Mouse (Mus musculus): ENCODE measurements around the gene Dst. TPM values are rescaled to one million over a fixed set of nuclear protein-coding genes. Genes with fewer than 3 reads are reported as not detected.

Gene Dst
- polyA plus RNA-seq, 1 experiment from 2014 or later, result 15.6 TPM

- no peak overlapping the region for H3K4me3 ChIP-seq (ENCODE audit: low read depth, low read length)
- no peaks in the 10 kb centered on the region for H3K4me1 ChIP-seq (ENCODE audit: insufficient read depth)
- TF ChIP-seq CTCF (IDR thresholded peaks at IDR 0.05; ENCODE audit: low read depth), result no peak
- peaks cover 11% of the 10 kb centered on the region; the same call in 1 of the 2 replicates for H3K36me3 ChIP-seq (ENCODE audit: insufficient read depth)
- WGBS, result 87% methylated on average over 8 of the region's 8 CpGs
- H3K27ac ChIP-seq (ENCODE audit: low read depth), result no peak overlapping the region
- H3K4me2 ChIP-seq, result no peak overlapping the region
- no peak overlapping the region for H3K9ac ChIP-seq
- no peaks in the 10 kb centered on the region for H3K9me3 ChIP-seq (ENCODE audit: low read depth, low read length)
- H3K27me3 ChIP-seq (ENCODE audit: insufficient read depth, low read length), result no peaks in the 10 kb centered on the region
- no peak for ATAC-seq (ENCODE audit: insufficient read depth)
- no peak for DNase-seq
Measured at GRCm38 (mm10) chr1:34288181-34288580, 380.2 kb downstream of the Dst start.

DNA sequence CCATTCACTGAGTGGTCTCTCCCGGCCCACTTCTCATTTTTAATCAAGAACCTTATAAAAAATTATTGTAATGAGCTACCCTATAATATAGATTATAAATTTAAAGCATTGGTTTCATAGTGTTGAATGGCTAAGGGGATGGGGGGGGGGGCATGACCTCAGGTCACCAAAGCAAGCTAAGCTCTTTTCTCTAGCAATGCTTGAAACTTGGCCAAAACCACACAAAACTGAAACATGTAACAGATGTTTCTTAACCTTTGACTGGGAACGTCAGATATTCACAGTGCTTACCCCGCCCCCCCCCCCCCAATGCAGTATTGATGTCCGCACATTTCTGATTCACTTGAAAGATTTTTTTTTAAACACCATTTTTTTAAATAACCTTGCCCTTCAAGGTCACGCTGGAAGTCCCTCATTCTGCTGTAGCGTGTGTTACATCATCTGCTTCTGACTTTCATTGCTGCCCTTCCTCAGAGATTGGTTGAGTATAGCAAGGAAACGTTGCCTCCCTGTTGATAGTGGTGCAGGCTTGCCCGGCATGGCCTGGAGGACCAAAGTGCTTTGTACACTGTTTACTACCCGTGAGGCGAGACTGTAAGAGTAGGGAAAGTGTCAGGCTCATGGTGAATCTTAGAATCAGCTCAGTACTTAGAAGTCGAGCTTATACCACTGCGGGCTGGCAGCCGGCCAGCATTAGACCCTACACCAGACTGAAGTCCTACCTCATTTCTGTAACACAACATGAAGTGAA, 380.9 kb downstream of the Dst start:
- Histone ChIP-seq H3K27me3 (ENCODE audit: insufficient read depth, low read length) (no peaks in the 10 kb centered on the region), H3K4me3 (ENCODE audit: low read depth, low read length) (no peak overlapping the region), H3K27ac (ENCODE audit: low read depth) (peak overlapping the region; percentile 69; the same call in 1 of the 2 replicates), H3K9ac (no peak overlapping the region), H3K4me1 (ENCODE audit: insufficient read depth) (no peaks in the 10 kb centered on the region), H3K4me2 (peak overlapping the region; percentile 18; the same call in 1 of the 2 replicates), H3K9me3 (ENCODE audit: low read depth, low read length) (no peaks in the 10 kb centered on the region), H3K36me3 (ENCODE audit: insufficient read depth) (peaks cover 11% of the 10 kb centered on the region; the same call in 1 of the 2 replicates)
- DNase-seq, result peak; percentile 75
- 56% methylated on average over 13 of the region's 13 CpGs for WGBS
- no peak for TF ChIP-seq CTCF (IDR thresholded peaks at IDR 0.05; ENCODE audit: low read depth)
- peak; percentile 73 for ATAC-seq (ENCODE audit: insufficient read depth)

GRCm38 (mm10) chr1:34289472-34289748, 381.4 kb downstream of the Dst start:
- H3K4me3 ChIP-seq (ENCODE audit: low read depth, low read length), result no peak overlapping the region
- ATAC-seq (ENCODE audit: insufficient read depth), result peak; percentile 51; the same call in 1 of the 2 replicates
- no peaks in the 10 kb centered on the region for H3K9me3 ChIP-seq (ENCODE audit: low read depth, low read length)
- DNase-seq, result no peak
- H3K4me1 ChIP-seq (ENCODE audit: insufficient read depth), result no peaks in the 10 kb centered on the region
- no peaks in the 10 kb centered on the region for H3K27me3 ChIP-seq (ENCODE audit: insufficient read depth, low read length)
- WGBS, result 55% methylated on average over 14 of the region's 14 CpGs
- peak overlapping the region; percentile 18; the same call in 1 of the 2 replicates for H3K4me2 ChIP-seq
- H3K27ac ChIP-seq (ENCODE audit: low read depth), result peak overlapping the region; percentile 69; the same call in 1 of the 2 replicates
- H3K9ac ChIP-seq, result no peak overlapping the region
- TF ChIP-seq CTCF (IDR thresholded peaks at IDR 0.05; ENCODE audit: low read depth), result no peak
- peaks cover 11% of the 10 kb centered on the region; the same call in 1 of the 2 replicates for H3K36me3 ChIP-seq (ENCODE audit: insufficient read depth)

DNA sequence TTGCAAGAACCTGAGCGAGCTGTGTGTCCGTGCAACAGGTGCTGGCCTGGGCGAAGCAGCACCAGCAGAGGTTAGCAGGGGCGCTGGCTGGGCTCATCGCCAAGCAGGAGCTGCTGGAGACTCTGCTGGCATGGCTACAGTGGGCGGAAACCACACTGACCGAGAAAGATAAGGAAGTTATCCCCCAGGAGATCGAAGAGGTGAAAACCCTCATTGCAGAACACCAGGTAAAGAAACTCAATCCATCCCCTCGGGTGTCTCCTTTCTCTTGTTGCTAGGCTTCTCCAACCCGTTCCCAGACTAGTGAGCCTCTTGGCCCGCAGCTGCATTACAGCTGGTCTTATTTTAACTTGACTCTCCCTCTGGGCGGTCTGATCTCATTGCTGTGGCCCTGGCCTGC, 382.3 kb downstream of the Dst start:
- Histone ChIP-seq H3K9ac (no peak overlapping the region), H3K27me3 (ENCODE audit: insufficient read depth, low read length) (no peaks in the 10 kb centered on the region), H3K36me3 (ENCODE audit: insufficient read depth) (peaks cover 17% of the 10 kb centered on the region; the same call in 1 of the 2 replicates), H3K9me3 (ENCODE audit: low read depth, low read length) (no peaks in the 10 kb centered on the region), H3K4me2 (no peak overlapping the region), H3K4me3 (ENCODE audit: low read depth, low read length) (no peak overlapping the region), H3K4me1 (ENCODE audit: insufficient read depth) (no peaks in the 10 kb centered on the region), H3K27ac (ENCODE audit: low read depth) (no peak overlapping the region)
- no peak for TF ChIP-seq CTCF (IDR thresholded peaks at IDR 0.05; ENCODE audit: low read depth)
- no peak for DNase-seq
- ATAC-seq (ENCODE audit: insufficient read depth), result no peak
- 84% methylated on average over 12 of the region's 12 CpGs for WGBS

DNA sequence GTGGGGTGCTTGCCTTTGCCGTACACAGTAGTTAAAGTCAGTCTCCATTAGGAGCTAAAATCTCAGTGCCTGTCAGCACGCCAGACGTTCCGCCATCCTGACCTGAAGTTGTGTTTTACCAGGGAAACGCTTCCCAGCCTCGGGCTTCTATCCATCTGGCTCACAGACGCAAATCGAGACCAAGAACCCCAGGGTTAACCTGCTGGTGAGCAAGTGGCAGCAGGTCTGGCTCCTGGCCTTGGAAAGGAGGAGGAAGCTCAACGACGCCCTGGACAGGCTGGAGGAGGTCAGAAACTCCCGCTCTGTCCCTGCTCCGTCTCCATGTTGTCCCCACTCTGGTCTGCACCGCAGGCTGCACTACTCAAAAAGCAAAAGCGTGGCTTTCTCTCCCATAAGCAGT, 385.2 kb downstream of the Dst start:
- Histone ChIP-seq H3K27ac (ENCODE audit: low read depth) (no peak overlapping the region), H3K4me2 (no peak overlapping the region), H3K4me1 (ENCODE audit: insufficient read depth) (0 out of 2 replicates have a peak, but pooled peaks cover 3% of the 10 kb centered on the region), H3K27me3 (ENCODE audit: insufficient read depth, low read length) (no peaks in the 10 kb centered on the region), H3K36me3 (ENCODE audit: insufficient read depth) (peaks cover 18% of the 10 kb centered on the region; the same call in 1 of the 2 replicates), H3K9me3 (ENCODE audit: low read depth, low read length) (no peaks in the 10 kb centered on the region), H3K4me3 (ENCODE audit: low read depth, low read length) (no peak overlapping the region), H3K9ac (no peak overlapping the region)
- no peak for ATAC-seq (ENCODE audit: insufficient read depth)
- DNase-seq, result no peak
- 82% methylated on average over 14 of the region's 14 CpGs for WGBS
- TF ChIP-seq CTCF (IDR thresholded peaks at IDR 0.05; ENCODE audit: low read depth), result no peak

DNA sequence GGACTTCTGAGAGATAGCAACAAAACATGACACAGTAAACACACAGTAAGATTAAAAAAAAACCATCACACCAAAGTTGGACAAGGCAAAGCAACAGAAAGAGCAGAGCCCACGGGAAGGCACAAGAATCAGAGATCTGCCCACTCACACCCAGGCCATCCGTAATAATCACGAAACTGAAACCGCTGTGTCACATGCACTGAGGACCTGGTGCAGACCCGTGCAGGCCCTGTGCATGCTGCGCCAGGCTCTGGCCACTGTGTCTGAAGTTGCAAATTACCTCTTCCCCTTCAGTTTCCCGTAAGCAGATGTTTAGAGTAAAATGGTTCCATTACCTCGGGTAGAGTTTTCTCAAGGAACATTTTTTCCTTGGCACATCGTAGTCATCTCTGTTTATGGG, 389.6 kb downstream of the Dst start:
- Histone ChIP-seq H3K36me3 (ENCODE audit: insufficient read depth) (peaks cover 18% of the 10 kb centered on the region; the same call in 1 of the 2 replicates), H3K27me3 (ENCODE audit: insufficient read depth, low read length) (no peaks in the 10 kb centered on the region), H3K4me1 (ENCODE audit: insufficient read depth) (0 out of 2 replicates have a peak, but pooled peaks cover 3% of the 10 kb centered on the region), H3K9ac (no peak overlapping the region), H3K27ac (ENCODE audit: low read depth) (no peak overlapping the region), H3K4me2 (no peak overlapping the region), H3K4me3 (ENCODE audit: low read depth, low read length) (no peak overlapping the region), H3K9me3 (ENCODE audit: low read depth, low read length) (no peaks in the 10 kb centered on the region)
- DNase-seq, result no peak
- no peak for ATAC-seq (ENCODE audit: insufficient read depth)
- WGBS, result 82% methylated on average over 9 of the region's 9 CpGs
- TF ChIP-seq CTCF (IDR thresholded peaks at IDR 0.05; ENCODE audit: low read depth), result no peak

DNA sequence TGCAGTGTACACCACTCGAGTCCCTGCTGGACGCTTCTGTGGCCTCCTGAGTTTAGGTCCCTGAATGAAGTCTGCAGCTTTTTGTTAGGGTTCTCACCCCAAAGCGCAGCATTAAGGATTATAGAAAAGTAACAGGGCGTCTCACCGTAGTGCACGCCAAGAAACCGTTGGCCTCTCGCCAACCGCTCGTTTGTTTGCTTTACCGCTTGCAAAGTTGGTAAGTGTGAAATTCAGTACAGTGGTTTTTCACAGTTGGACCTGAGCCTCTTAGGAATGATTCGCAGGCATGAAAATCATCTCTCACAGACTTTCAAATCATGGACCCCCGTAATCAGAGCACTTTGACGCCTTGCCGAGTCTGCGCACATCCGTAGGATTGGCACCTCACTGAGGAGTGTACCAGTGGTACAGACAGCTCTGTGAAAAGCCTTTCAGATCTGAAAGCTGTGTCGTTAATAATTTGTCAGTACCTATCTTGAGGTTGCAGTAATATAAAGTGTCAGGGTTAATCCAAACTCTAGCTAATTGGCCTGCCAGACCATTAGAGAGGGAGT, 390.7 kb downstream of the Dst start:
- H3K36me3 ChIP-seq (ENCODE audit: insufficient read depth), result peaks cover 18% of the 10 kb centered on the region; the same call in 1 of the 2 replicates
- no peak overlapping the region for H3K4me3 ChIP-seq (ENCODE audit: low read depth, low read length)
- 0 out of 2 replicates have a peak, but pooled peaks cover 3% of the 10 kb centered on the region for H3K4me1 ChIP-seq (ENCODE audit: insufficient read depth)
- TF ChIP-seq CTCF (IDR thresholded peaks at IDR 0.05; ENCODE audit: low read depth), result no peak
- H3K9me3 ChIP-seq (ENCODE audit: low read depth, low read length), result no peaks in the 10 kb centered on the region
- H3K27me3 ChIP-seq (ENCODE audit: insufficient read depth, low read length), result no peaks in the 10 kb centered on the region
- H3K9ac ChIP-seq, result no peak overlapping the region
- DNase-seq (peak; percentile 91), ATAC-seq (ENCODE audit: insufficient read depth) (peak; percentile 36; the same call in 1 of the 2 replicates)
- H3K4me2 ChIP-seq, result no peak overlapping the region
- H3K27ac ChIP-seq (ENCODE audit: low read depth), result no peak overlapping the region
- 51% methylated on average over 18 of the region's 18 CpGs for WGBS
